Mouse (Mus musculus): ENCODE measurements around the gene Fgfr2. TPM values are rescaled to one million over a fixed set of nuclear protein-coding genes. Genes with fewer than 3 reads are reported as not detected.

The Fgfr2 gene
- polyA plus RNA-seq, 1 experiment from 2014 or later, result 20.3 TPM

DNA sequence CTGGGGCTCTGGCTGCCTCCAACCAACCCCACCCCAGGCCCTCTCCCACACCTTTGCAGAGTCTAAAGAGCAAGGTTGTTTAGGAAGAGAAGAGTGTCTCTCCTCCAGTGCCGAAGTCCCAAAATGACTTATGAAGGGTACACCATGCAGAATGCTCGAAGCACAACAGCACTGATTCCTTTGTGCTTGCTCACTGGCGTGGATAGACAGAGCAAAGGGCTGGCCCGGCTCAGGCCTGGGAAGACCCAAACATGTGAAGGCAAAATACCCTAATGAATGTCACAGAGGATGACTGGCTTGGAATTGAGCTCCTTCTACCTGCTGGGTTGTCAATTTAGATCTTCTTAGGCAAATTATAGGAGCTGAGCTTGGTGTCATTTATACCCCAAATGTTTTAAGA is 2914.5 kb downstream of the Fgfr2 start:
- H3K4me1 ChIP-seq (ENCODE audit: control insufficient read depth, insufficient read depth, low read length), result peaks cover 6% of the 10 kb centered on the region; the same call in 1 of the 2 replicates
- H3K27ac ChIP-seq (ENCODE audit: low read length), result no peak overlapping the region
- no peak overlapping the region for H3K9ac ChIP-seq (ENCODE audit: low read length)
- 92% methylated on average over 4 of the region's 4 CpGs for WGBS
- H3K9me3 ChIP-seq (replicated peaks; ENCODE audit: control insufficient read depth, low read length), result no peaks in the 10 kb centered on the region
- no peak for ATAC-seq (replicated peaks; ENCODE audit: extremely low read depth, insufficient read depth, low FRiP score)
- no peaks in the 10 kb centered on the region for H3K27me3 ChIP-seq (ENCODE audit: control insufficient read depth, insufficient read depth, low read length)
- H3K4me3 ChIP-seq (ENCODE audit: low read length), result no peak overlapping the region
- H3K36me3 ChIP-seq (ENCODE audit: control insufficient read depth, insufficient read depth), result no peaks in the 10 kb centered on the region
- H3K4me2 ChIP-seq (ENCODE audit: low read depth, low read length), result no peak overlapping the region

DNA sequence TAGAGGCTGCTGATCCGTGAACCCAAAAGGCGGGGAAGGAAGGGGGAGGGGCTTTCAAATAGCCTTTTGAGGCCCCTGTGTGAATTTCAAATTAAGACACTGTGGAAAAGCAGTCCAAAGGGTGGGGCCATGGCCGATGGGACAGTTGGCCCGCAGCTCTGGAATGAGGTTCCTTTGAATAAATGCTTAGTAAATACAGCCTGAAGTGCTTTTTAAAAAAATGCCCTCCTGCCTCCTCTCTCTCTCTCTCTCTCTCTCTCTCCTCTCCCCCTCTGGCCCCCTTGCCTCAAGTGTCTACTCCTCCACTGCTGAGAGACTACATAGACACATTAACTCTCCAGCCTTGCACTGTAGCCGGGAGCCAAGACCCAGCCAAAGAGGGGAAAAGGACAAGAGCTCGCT is 2917.0 kb downstream of the Fgfr2 start:
- ATAC-seq (replicated peaks; ENCODE audit: extremely low read depth, insufficient read depth, low FRiP score), result no peak
- no peak overlapping the region for H3K9ac ChIP-seq (ENCODE audit: low read length)

DNA sequence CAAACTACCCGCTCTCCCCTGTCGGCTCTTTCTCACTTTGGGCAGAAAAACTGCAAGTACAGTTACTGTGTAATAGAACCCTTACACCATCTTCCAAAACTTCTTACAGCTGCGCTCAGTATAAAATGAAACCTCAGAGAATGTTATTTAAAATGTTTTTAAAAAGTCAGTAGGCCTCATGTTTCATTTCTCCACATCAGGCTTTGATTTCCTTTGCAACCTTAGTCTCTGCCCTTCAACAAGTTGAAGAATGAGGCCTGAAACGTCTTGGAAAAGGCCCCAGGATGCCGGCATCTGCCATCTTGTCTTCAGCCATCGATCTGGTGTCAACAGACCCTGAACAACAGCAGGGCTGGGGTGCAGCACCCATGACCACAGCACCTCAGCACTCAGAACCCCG is 2918.0 kb downstream of the Fgfr2 start:
- H3K27ac ChIP-seq (ENCODE audit: low read length), result no peak overlapping the region
- no peak for ATAC-seq (replicated peaks; ENCODE audit: extremely low read depth, insufficient read depth, low FRiP score)
- 84% methylated on average over 7 of the region's 7 CpGs for WGBS

More for the DNA sequence above, 2917.0 kb downstream of the Fgfr2 start:
- H3K27me3 ChIP-seq (ENCODE audit: control insufficient read depth, insufficient read depth, low read length), result no peaks in the 10 kb centered on the region
- H3K9me3 ChIP-seq (replicated peaks; ENCODE audit: control insufficient read depth, low read length), result no peaks in the 10 kb centered on the region
- no peaks in the 10 kb centered on the region for H3K36me3 ChIP-seq (ENCODE audit: control insufficient read depth, insufficient read depth)
- H3K27ac ChIP-seq (ENCODE audit: low read length), result no peak overlapping the region
- WGBS, result 49% methylated on average over 6 of the region's 6 CpGs
- no peak overlapping the region for H3K4me3 ChIP-seq (ENCODE audit: low read length)
- peaks cover 6% of the 10 kb centered on the region; the same call in 1 of the 2 replicates for H3K4me1 ChIP-seq (ENCODE audit: control insufficient read depth, insufficient read depth, low read length)
- H3K4me2 ChIP-seq (ENCODE audit: low read depth, low read length), result no peak overlapping the region

DNA sequence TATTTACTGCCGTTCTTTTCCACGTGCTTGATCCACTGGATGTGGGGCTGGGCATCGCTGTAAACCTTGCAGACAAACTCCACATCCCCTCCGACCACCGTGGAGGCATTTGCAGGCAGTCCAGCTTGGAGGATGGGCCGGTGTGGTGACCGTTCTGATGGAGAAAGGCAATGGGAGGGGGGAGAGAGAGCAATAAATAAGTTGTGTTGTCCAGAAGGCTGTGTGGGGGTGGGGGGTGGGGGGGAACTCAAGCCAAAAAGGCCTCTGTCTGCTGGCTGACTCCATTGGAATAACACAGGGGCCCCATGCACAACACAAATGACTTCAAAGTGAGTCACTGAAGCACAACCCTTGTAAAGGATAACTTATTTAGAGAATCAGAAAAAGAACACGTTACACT is 2922.1 kb downstream of the Fgfr2 start:
- ATAC-seq (replicated peaks; ENCODE audit: extremely low read depth, insufficient read depth, low FRiP score), result no peak
- Histone ChIP-seq H3K4me3 (ENCODE audit: low read length) (no peak overlapping the region), H3K9ac (ENCODE audit: low read length) (no peak overlapping the region), H3K27me3 (ENCODE audit: control insufficient read depth, insufficient read depth, low read length) (no peaks in the 10 kb centered on the region), H3K4me2 (ENCODE audit: low read depth, low read length) (no peak overlapping the region), H3K27ac (ENCODE audit: low read length) (no peak overlapping the region), H3K36me3 (ENCODE audit: control insufficient read depth, insufficient read depth) (no peaks in the 10 kb centered on the region), H3K9me3 (replicated peaks; ENCODE audit: control insufficient read depth, low read length) (no peaks in the 10 kb centered on the region), H3K4me1 (ENCODE audit: control insufficient read depth, insufficient read depth, low read length) (peaks cover 10% of the 10 kb centered on the region; the same call in 1 of the 2 replicates)
- WGBS, result 82% methylated on average over 8 of the region's 8 CpGs

More for the DNA sequence above, 2918.0 kb downstream of the Fgfr2 start:
- H3K9me3 ChIP-seq (replicated peaks; ENCODE audit: control insufficient read depth, low read length), result no peaks in the 10 kb centered on the region
- H3K9ac ChIP-seq (ENCODE audit: low read length), result no peak overlapping the region
- no peak overlapping the region for H3K4me3 ChIP-seq (ENCODE audit: low read length)
- no peak overlapping the region for H3K4me2 ChIP-seq (ENCODE audit: low read depth, low read length)
- H3K27me3 ChIP-seq (ENCODE audit: control insufficient read depth, insufficient read depth, low read length), result no peaks in the 10 kb centered on the region
- H3K36me3 ChIP-seq (ENCODE audit: control insufficient read depth, insufficient read depth), result no peaks in the 10 kb centered on the region
- peaks cover 6% of the 10 kb centered on the region; the same call in 1 of the 2 replicates for H3K4me1 ChIP-seq (ENCODE audit: control insufficient read depth, insufficient read depth, low read length)

DNA sequence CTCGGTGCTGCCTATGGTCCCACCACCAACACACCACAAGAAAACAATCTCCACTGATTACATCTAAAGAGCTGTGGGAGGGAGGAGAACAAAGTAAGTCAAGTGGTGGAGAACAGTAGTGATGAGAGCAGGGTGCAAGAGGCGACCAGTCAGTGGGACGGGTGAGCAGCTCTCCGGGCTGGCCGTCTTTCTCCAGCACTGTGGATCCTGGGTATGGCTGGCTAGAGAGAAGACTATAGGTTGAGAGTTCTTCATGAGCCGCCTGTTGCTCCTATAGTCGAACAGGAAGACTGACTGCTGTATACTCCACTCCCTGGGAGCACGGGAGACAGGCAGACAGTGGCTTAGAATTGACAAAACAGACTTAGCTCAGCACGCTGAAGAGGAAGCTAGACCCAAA is 2923.2 kb downstream of the Fgfr2 start:
- no peak overlapping the region for H3K4me2 ChIP-seq (ENCODE audit: low read depth, low read length)
- H3K4me3 ChIP-seq (ENCODE audit: low read length), result no peak overlapping the region
- no peak overlapping the region for H3K9ac ChIP-seq (ENCODE audit: low read length)
- peaks cover 6% of the 10 kb centered on the region; the same call in 1 of the 2 replicates for H3K4me1 ChIP-seq (ENCODE audit: control insufficient read depth, insufficient read depth, low read length)
- WGBS, result 79% methylated on average over 9 of the region's 9 CpGs
- ATAC-seq (replicated peaks; ENCODE audit: extremely low read depth, insufficient read depth, low FRiP score), result no peak
- H3K9me3 ChIP-seq (replicated peaks; ENCODE audit: control insufficient read depth, low read length), result no peaks in the 10 kb centered on the region
- no peak overlapping the region for H3K27ac ChIP-seq (ENCODE audit: low read length)
- H3K36me3 ChIP-seq (ENCODE audit: control insufficient read depth, insufficient read depth), result no peaks in the 10 kb centered on the region
- H3K27me3 ChIP-seq (ENCODE audit: control insufficient read depth, insufficient read depth, low read length), result no peaks in the 10 kb centered on the region

DNA sequence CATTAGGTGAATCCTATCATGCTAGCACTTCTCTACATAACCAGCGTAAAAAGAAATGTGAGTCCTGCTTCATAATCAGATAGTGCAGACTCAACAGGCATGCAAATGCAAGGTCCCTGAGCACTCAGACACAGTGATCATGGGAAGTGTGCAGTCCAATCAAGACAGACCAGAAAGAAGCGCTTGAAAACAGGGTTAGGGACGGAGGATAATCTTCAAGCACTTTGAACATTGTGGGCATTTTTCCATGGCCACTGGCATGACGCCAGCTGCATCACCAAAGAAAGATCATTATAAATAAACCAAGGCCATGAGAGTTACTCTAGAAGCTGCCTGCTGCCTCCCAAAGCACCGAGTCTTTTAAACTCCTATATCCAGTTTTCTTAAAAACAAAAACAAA is 2923.8 kb downstream of the Fgfr2 start:
- Histone ChIP-seq H3K9me3 (replicated peaks; ENCODE audit: control insufficient read depth, low read length) (no peaks in the 10 kb centered on the region), H3K27ac (ENCODE audit: low read length) (no peak overlapping the region), H3K9ac (ENCODE audit: low read length) (no peak overlapping the region), H3K4me1 (ENCODE audit: control insufficient read depth, insufficient read depth, low read length) (peaks cover 6% of the 10 kb centered on the region; the same call in 1 of the 2 replicates), H3K36me3 (ENCODE audit: control insufficient read depth, insufficient read depth) (no peaks in the 10 kb centered on the region), H3K4me2 (ENCODE audit: low read depth, low read length) (no peak overlapping the region), H3K4me3 (ENCODE audit: low read length) (no peak overlapping the region), H3K27me3 (ENCODE audit: control insufficient read depth, insufficient read depth, low read length) (no peaks in the 10 kb centered on the region)
- 51% methylated on average over 5 of the region's 5 CpGs for WGBS
- ATAC-seq (replicated peaks; ENCODE audit: extremely low read depth, insufficient read depth, low FRiP score), result no peak

DNA sequence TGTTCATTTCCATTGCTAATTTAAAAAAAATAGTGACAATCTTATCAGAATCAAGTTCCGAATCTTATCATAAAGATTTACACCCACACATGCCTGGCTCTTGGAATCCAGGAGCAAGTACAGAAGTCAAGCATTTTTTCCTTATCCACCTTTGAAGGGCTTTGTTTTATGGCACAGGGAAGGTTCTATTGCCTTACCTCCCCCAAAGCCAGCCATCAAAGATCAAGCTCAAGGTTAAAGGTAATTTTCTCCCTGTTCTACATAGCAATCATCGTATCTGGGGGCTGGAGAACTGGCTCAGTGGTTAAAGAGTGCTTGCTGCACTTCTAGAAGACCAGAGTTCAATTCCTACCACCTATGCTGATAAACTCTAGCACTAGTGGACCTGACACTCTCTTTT is 2928.1 kb downstream of the Fgfr2 start:
- Histone ChIP-seq H3K9me3 (replicated peaks; ENCODE audit: control insufficient read depth, low read length) (no peaks in the 10 kb centered on the region), H3K4me3 (ENCODE audit: low read length) (no peak overlapping the region), H3K4me1 (ENCODE audit: control insufficient read depth, insufficient read depth, low read length) (peaks cover 6% of the 10 kb centered on the region; the same call in 1 of the 2 replicates), H3K36me3 (ENCODE audit: control insufficient read depth, insufficient read depth) (no peaks in the 10 kb centered on the region), H3K27ac (ENCODE audit: low read length) (no peak overlapping the region), H3K4me2 (ENCODE audit: low read depth, low read length) (no peak overlapping the region), H3K27me3 (ENCODE audit: control insufficient read depth, insufficient read depth, low read length) (no peaks in the 10 kb centered on the region), H3K9ac (ENCODE audit: low read length) (no peak overlapping the region)
- no peak for ATAC-seq (replicated peaks; ENCODE audit: extremely low read depth, insufficient read depth, low FRiP score)
- 80% methylated on average over 2 of the region's 2 CpGs for WGBS

DNA sequence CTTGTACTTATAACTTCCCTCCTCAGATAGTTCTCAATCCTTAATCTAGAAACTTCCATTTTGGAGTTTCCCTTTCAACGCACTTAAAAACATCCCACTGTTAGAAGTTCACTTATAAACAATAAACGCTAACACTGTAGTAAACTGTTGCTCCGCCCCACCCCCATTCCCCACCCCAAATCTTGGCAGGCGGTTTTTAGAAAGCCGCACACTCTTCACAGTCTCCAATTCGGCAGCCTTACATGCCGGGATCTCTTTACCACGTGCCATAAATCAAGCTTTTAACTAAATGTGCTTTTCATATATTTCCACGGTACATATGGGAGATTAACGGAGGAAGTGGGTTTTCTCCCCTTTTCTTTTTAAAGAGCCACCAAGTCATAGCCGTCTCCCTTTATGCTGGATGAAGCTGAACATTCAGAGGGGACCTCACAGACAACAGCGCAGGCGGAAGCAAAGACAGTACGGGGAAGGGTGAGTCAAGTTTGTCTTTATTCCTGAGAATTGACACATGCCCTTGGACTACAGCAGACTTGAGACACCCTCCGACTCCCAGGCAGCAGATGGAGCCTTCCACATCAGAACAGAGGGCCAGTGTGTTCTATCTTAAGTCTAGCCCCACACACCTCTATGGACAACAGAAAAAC is 2932.7 kb downstream of the Fgfr2 start:
- Histone ChIP-seq H3K9ac (ENCODE audit: low read length) (no peak overlapping the region), H3K9me3 (replicated peaks; ENCODE audit: control insufficient read depth, low read length) (no peaks in the 10 kb centered on the region), H3K4me1 (ENCODE audit: control insufficient read depth, insufficient read depth, low read length) (no peaks in the 10 kb centered on the region), H3K27ac (ENCODE audit: low read length) (no peak overlapping the region), H3K4me3 (ENCODE audit: low read length) (no peak overlapping the region), H3K27me3 (ENCODE audit: control insufficient read depth, insufficient read depth, low read length) (no peaks in the 10 kb centered on the region), H3K4me2 (ENCODE audit: low read depth, low read length) (no peak overlapping the region), H3K36me3 (ENCODE audit: control insufficient read depth, insufficient read depth) (0 out of 2 replicates have a peak, but pooled peaks cover 2% of the 10 kb centered on the region)
- 61% methylated on average over 15 of the region's 15 CpGs for WGBS
- ATAC-seq (replicated peaks; ENCODE audit: extremely low read depth, insufficient read depth, low FRiP score), result no peak

DNA sequence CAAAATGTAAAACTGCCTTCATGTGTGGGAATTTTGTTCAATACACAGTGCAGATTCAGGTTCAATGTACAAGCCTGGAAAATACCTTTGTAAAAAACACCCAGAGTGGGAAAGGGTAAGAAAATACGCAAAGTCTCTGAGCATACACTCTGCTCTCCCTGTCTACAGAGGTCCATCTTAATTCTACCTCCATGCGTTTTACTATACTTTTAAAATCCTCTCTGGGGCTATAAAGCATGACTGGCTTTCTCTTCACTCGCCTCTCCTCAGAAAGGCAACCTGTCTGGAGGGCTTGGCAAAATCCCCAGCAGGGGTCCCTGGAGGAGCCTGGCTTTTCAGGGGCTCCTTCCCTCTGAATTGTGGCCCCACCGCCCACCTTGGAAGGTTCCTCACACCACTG is 2933.2 kb downstream of the Fgfr2 start:
- Histone ChIP-seq H3K27me3 (ENCODE audit: control insufficient read depth, insufficient read depth, low read length) (no peaks in the 10 kb centered on the region), H3K27ac (ENCODE audit: low read length) (no peak overlapping the region), H3K36me3 (ENCODE audit: control insufficient read depth, insufficient read depth) (peaks cover 3% of the 10 kb centered on the region; the same call in 1 of the 2 replicates), H3K4me2 (ENCODE audit: low read depth, low read length) (no peak overlapping the region), H3K4me1 (ENCODE audit: control insufficient read depth, insufficient read depth, low read length) (no peaks in the 10 kb centered on the region), H3K4me3 (ENCODE audit: low read length) (no peak overlapping the region), H3K9me3 (replicated peaks; ENCODE audit: control insufficient read depth, low read length) (no peaks in the 10 kb centered on the region), H3K9ac (ENCODE audit: low read length) (no peak overlapping the region)
- WGBS, result 77% methylated on average over 4 of the region's 4 CpGs
- ATAC-seq (replicated peaks; ENCODE audit: extremely low read depth, insufficient read depth, low FRiP score), result no peak
